Mouse (Mus musculus) olfactory bulb, adult 2 months (tissue): ENCODE results near the gene Zfpl1. TPM values are rescaled to one million over a fixed set of nuclear protein-coding genes. Genes with fewer than 3 reads are reported as not detected.
"Not testable (repeated sequence)": the region's sequence is repeated elsewhere in the genome, so short reads cannot be mapped to it uniquely, and the experiment has no call there.

Experiments
- H3K27ac ChIP-seq: fragments of 200-500 bp; 2 replicates; pipeline ENCODE4 v1.5.1; 2012; ENCODE audit warnings: low read depth, low read length; ENCODE audit not compliant: insufficient read depth
- H3K4me1 ChIP-seq: fragments of 200-500 bp; 2 replicates; pipeline ENCODE4 v1.6.1; 2012; ENCODE audit warnings: low read length; ENCODE audit not compliant: control insufficient read depth, insufficient read depth
- H3K4me3 ChIP-seq: fragments of 200-500 bp; 2 replicates; pipeline ENCODE4 v1.5.1; 2012; ENCODE audit warnings: mild to moderate bottlenecking, low read depth, low read length, moderate library complexity; ENCODE audit not compliant: insufficient read depth
- CTCF ChIP-seq: fragments of 200-500 bp; IDR thresholded peaks from 2 replicates; pipeline ENCODE4 v1.5.1; 2012; ENCODE audit warnings: low read depth, mild to moderate bottlenecking, low read length, moderate library complexity; ENCODE audit not compliant: insufficient read depth
- POLR2A ChIP-seq: fragments of 200-500 bp; IDR thresholded peaks from 2 replicates; pipeline ENCODE4 v1.6.1; 2012; ENCODE audit warnings: mild to moderate bottlenecking, low read depth, low read length, moderate library complexity; ENCODE audit not compliant: insufficient read depth
- WGBS: fragments of 180-500 bp; shearing (Covaris S2); methylation state at CpG from one replicate; pipeline ENCODE4 v1.1.7; 2018; 5-methylcytosine and 5-hydroxymethylcytosine counted together
- polyA plus RNA-seq: library from polyadenylated mRNA; stranded (reverse); fragments of >200 nt; gene quantifications from 2 replicates; pipeline ENCODE4 v1.2.4, GENCODE M21; 2012; ENCODE audit warnings: low replicate concordance; ENCODE audit not compliant: missing spikeins, insufficient read depth, insufficient read length

The Zfpl1 gene
- not detected in 2 replicates for polyA plus RNA-seq

DNA sequence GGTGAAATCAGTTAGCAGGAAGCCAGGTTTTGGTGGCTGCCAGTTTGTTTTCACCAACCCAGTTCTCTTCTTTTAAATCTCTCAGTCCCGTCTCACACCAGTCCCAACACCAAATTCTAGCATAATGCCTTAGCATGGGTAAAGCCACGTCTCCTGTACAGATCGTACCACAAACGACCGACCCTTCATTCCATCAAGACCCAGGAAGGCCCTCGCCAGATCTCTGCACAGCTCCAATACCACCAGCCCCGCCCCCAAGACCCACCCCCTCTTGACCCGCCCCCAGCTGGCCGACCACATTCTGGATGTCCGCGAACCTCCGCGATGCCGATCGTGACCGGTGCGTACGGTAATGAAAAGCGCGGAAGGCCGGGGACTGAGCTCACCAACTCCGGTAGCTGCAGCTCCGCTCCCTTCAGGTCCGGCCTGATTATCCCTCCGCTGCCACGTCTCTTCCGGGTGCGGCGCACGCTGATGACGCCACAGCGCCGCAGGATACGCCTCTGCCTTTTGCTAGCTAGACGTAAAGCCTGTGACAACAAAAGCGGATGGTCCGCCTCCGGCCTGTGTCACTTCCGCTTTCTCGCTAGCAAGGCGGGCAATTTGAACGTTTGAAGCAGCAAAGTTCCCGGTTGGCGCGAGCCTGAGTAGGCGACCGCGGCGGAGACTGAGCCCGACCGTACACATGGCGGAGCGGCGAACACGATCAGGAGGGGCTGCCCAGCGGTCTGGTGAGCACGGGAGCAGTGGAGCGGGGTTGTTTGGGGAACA, at the start of gene Zfpl1, which contains the start of gene Cdca5:
Gene Zfpl1, minus strand, starts transcription at position 479 of the 771 bp plus-strand sequence.
Gene Cdca5, plus strand, starts transcription at position 506 of the 771 bp plus-strand sequence.
- WGBS: under 1% methylated on average over 58 of the region's 58 CpGs
- H3K4me3 ChIP-seq: peak within 1 kb of the TSS; percentile 56
- TF ChIP-seq CTCF: no peak
- peaks cover 11% of the 10 kb centered on the region for H3K4me1 ChIP-seq
- H3K27ac ChIP-seq: no peak within 1 kb of the TSS

DNA sequence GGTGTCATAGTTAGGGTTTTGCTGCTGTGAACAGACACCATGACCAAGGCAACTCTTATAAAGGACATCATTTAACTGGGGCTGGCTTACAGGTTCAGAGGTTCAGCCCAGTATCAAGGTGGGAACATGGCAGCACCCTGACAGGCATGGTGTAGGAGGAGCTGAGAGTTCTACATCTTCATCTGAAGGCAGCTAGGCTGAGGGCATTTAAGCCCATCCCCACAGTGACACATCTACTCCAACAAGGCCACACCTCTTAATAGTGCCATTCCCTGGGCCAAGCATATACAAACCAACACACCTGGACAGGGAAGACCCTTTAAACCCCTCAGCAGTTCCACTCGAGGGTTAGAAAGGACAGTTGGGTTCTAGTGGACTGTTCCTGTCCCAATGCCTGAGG, 48.4 kb upstream of the Zfpl1 start:
- H3K27ac ChIP-seq, H3K4me3 ChIP-seq, H3K4me1 ChIP-seq: not testable (repeated sequence)
- 39% methylated on average over 1 of the region's 1 CpGs for WGBS

DNA sequence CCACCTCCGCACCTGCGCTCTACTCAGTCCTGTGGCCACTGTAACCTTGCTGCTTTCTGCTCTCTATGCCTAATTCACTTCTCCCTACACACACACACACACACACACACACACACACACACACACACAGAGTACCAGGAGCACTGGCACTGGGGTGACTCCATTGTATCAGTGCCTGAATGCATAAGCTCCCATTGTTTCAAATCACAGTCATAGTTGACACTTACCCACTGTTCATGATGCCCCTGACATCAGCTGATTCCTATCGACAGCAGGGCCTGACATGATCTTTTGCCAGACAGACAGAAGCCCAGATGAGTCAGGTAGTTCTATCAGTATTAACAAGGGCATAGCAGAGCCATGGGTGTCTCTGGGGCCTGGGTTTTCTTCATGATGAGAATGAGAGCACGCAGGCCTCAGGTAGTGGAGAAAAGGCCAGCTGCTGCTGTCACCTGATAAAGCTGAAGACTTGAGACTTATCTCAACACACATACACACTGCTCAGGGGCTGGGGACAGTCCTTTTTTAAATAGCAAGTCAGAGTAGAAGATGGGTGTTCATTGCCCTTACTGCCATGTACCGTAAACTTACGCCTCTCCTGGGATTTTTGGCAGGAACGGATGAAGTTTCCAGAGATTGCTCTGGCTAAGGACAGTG, 47.5 kb upstream of the Zfpl1 start:
- no peak for TF ChIP-seq POLR2A
- TF ChIP-seq CTCF: no peak

DNA sequence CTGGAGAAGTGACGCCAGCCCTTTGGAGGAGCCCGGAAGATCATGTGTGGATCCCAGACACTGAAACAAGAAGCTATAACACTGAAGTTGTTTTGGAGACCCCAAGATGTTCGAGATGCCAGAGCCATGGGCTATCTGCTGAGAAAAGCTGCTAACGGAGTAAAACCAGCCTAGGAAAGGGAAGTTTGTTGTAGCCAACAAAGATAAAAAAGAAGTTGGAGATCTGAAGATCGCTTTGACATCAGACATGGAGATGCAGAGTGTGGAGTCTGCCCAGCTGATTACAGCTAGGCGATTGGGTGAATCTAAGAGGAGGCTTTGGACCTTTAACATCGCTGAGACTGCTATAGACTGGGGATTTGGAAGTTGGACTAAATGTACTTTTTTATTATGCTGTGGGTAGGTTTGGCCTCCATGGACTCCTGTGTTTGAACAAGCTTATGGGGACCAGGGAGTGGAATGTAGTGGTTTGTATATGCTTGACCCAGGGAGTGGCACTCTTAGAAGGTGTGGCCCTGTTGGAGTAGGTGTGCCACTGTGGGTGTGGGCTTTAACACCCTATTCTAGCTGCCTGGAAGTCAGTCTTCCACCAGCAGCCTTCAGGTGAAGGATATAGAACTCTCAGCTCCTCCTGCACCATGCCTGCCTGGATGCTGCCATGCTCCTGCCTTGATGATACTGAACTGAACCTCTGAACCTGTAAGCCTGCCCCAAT, 45.8 kb upstream of the Zfpl1 start:
- H3K4me3 ChIP-seq, H3K27ac ChIP-seq, H3K4me1 ChIP-seq: not testable (repeated sequence)
- 79% methylated on average over 7 of the region's 7 CpGs for WGBS

More for the DNA sequence above, 47.5 kb upstream of the Zfpl1 start:
- Histone ChIP-seq H3K4me3 (no peak overlapping the region), H3K27ac (no peak overlapping the region), H3K4me1 (no peaks in the 10 kb centered on the region)
- WGBS: 80% methylated on average over 7 of the region's 7 CpGs

DNA sequence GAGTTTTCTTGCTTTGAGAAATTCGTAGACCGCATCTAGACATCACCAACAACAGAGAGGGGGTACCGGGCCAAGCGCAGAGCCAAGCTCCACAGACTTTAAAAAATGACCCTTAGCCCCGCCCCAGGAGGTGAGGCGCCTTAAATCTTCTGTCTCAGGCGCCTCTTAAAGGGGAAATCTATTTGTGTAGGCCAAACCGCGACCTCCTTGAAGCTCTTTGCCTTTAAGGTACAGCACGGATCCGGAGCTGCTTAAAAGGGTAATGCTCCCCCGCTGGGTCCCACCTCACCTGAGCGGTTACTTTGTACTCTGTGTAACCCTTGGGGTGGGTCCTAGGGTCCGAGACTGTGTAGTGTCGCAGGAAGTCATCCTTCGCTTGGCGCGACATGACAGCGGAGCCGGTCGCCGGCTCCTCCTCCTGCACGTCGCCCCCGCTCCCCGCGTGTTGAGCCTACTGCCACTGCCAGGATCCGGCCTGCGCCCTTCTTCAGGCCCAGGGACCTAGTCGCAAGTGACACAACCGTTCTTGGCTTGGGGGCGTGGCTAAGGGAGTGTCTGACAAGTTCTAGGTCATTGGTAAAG, 43.1 kb upstream of the Zfpl1 start, which contains the start of gene Snx15:
Gene Snx15, minus strand, starts transcription at position 545 of the 582 bp plus-strand sequence.
- no peak for TF ChIP-seq CTCF
- TF ChIP-seq POLR2A: peak; percentile 49; the same call in 1 of the 2 replicates
- under 1% methylated on average over 32 of the region's 32 CpGs for WGBS

DNA sequence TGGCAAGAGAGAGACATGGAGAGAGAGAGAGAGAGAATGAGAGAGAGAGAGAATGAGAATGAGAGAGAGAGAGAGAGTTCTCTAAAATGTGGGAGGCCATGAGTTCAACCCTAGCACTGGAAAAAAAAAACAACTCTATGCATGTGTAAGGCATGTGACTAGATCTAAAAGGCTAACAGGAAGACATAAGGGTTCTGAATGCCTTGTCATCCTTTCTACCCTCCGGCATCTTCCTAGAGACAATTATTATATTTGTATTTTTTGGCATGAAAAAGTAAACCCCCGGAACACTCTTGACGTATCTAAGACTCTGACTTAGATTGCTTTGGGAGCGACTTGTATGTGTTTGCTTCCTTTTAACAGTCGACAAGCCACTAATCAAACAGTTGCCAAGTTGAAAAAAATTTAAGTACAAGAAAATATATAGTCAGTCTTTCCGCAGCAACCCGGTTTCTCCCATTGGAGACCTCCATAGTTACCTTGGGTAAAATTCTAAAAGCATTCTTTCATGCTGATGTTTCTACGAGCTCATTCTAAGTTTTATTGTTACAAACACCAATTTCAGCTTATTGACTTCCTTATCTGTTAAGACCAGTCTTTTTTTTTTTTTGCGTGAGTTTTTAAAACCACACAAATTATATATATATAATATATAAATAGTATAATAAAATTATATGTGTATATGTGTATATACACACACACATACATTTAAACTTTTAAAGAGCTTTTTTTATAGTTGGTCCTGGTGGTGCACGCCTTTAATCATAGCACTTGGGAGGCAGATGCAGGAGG, 42.2 kb upstream of the Zfpl1 start:
- TF ChIP-seq CTCF (no peak), POLR2A (no peak)
- 0 out of 2 replicates have a peak overlapping the region, but pooled peaks have one; percentile 95 for H3K27ac ChIP-seq
- WGBS: 69% methylated on average over 10 of the region's 10 CpGs
- H3K4me3 ChIP-seq: peak overlapping the region; percentile 82
- H3K4me1 ChIP-seq: no peaks in the 10 kb centered on the region

More for the DNA sequence above, 43.1 kb upstream of the Zfpl1 start, which contains the start of gene Snx15:
- H3K27ac ChIP-seq: peak within 1 kb of the TSS; percentile 95
- H3K4me3 ChIP-seq: peak within 1 kb of the TSS; percentile 82
- H3K4me1 ChIP-seq: no peaks in the 10 kb centered on the region

DNA sequence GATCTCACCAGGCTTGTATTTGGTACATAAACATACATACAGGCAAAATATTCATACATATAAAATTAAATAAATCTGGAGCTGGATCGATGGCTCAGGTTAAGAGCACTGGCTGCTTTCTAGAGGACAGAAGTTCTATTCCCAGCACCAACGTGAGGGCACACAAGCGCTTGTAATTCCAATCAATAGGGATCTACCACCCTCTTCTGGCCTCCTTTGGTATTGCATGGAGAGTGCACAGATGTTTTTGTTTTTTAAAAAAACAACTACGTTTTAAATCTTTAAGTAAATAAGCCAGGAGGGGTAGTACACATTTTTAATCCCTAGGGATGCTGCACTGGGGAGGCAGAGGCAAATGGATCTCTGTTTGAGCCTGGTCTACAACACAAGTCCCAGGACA, 41.5 kb upstream of the Zfpl1 start:
- Histone ChIP-seq H3K4me3 (no peak overlapping the region), H3K27ac (no peak overlapping the region), H3K4me1 (no peaks in the 10 kb centered on the region)
- 24% methylated on average over 4 of the region's 4 CpGs for WGBS
- no peak for TF ChIP-seq CTCF
- TF ChIP-seq POLR2A: no peak

DNA sequence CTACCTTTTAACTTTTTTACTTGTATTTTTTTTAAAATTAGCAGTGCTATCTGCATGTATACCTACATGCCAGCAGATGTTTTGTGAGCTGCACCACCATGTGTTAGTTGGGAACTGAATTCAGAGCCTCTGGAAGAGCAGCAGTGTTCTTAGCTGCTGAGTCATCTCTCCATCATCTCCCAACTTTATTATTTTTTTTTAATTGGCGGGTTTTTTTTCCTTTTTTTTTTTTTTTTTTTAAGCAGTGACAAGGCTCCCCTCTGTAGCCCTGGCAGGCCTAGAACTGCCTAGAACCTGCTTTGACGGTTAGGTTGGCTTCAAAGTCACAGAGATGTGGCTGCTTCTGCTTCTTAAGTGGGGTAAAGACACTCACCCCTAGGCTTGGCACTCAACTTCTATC, 40.1 kb upstream of the Zfpl1 start:
- Histone ChIP-seq H3K27ac (no peak overlapping the region), H3K4me3 (no peak overlapping the region), H3K4me1 (no peaks in the 10 kb centered on the region)
- TF ChIP-seq CTCF (no peak), POLR2A (no peak)
- 67% methylated on average over 2 of the region's 2 CpGs for WGBS
